Mouse (Mus musculus): Measurements from ENCODE around the gene Notch2.

DNA sequence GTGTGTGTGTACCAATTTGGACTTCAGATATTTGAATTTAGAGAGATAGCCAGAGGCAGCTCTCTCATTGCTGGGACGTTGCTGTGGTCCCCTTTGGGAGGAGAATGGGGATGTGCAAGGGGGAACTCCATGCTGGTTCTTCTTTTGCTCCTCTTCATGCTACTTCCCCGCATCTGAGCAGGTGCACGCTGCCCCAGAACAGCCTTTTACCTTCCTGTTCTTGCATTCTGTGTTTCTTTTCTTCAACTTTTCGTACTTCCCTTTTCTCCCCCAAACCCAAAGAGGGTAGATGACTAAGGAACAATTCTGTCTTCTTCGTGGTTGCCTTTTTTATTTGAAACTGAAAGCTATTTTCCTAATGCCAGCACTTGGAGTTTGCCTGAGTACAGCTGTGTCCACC, 8.0 kb upstream of the Notch2 start:
- TF ChIP-seq CTCF (IDR thresholded peaks at IDR 0.05; ENCODE audit: low read depth) (no peak), EP300 (optimal IDR thresholded peaks at IDR 0.05) (no peak)

All from stomach, postnatal 0 days (tissue).